Mouse (Mus musculus) embryonic facial prominence, embryonic 11.5 days (tissue): ENCODE results near the gene Tdrd1. TPM values are rescaled to one million over a fixed set of nuclear protein-coding genes. Genes with fewer than 3 reads are reported as not detected.
"Not testable (repeated sequence)": the region's sequence is repeated elsewhere in the genome, so short reads cannot be mapped to it uniquely, and the experiment has no call there.

ENCODE experiments used
- ATAC-seq: fragments of 200-750 bp; cut with Nextera tagmentation; replicated peaks from 2 replicates; pipeline ENCODE4 v1.8.0; 2017; ENCODE audit warnings: low read depth; ENCODE audit not compliant: insufficient number of reproducible peaks, low FRiP score, low TSS enrichment
- DNase-seq: peaks from one replicate; pipeline ENCODE4 v3.0.0-alpha.2; 2015; ENCODE audit warnings: low spot score
- H3K27ac ChIP-seq: fragments of 300-500 bp; sonication (generic); replicated peaks from 2 replicates; pipeline ENCODE4 v1.5.1; 2014; ENCODE audit warnings: mild to moderate bottlenecking, low read depth, low read length, control low read depth
- H3K27me3 ChIP-seq: fragments of 300-500 bp; sonication (generic); 2 replicates; pipeline ENCODE4 v1.6.1; 2014; ENCODE audit warnings: mild to moderate bottlenecking, low read length, moderate library complexity, mixed read lengths; ENCODE audit not compliant: control insufficient read depth, insufficient read depth
- H3K36me3 ChIP-seq: fragments of 300-500 bp; sonication (generic); replicated peaks from 2 replicates; pipeline ENCODE4 v1.6.1; 2014; ENCODE audit warnings: low read depth, mild to moderate bottlenecking, low read length, moderate library complexity, mixed read lengths; ENCODE audit not compliant: control insufficient read depth, insufficient read depth
- H3K4me1 ChIP-seq: fragments of 300-500 bp; sonication (generic); 2 replicates; pipeline ENCODE4 v1.6.1; 2014; ENCODE audit warnings: low read length, mixed read lengths; ENCODE audit not compliant: control insufficient read depth, insufficient read depth
- H3K4me2 ChIP-seq: fragments of 300-500 bp; sonication (generic); 2 replicates; pipeline ENCODE4 v1.6.1; 2014; ENCODE audit warnings: low read depth, mild to moderate bottlenecking, control low read depth, low read length, moderate library complexity
- H3K4me3 ChIP-seq: fragments of 300-500 bp; sonication (generic); 2 replicates; pipeline ENCODE4 v1.5.1; 2014; ENCODE audit warnings: low read depth, low read length, control low read depth
- H3K9ac ChIP-seq: fragments of 300-500 bp; sonication (generic); replicated peaks from 2 replicates; pipeline ENCODE4 v1.6.1; 2014; ENCODE audit warnings: mild to moderate bottlenecking, control low read depth, low read length
- H3K9me3 ChIP-seq: fragments of 300-500 bp; sonication (generic); replicated peaks from 2 replicates; pipeline ENCODE4 v1.6.1; 2016; ENCODE audit warnings: mild to moderate bottlenecking, low read length, inconsistent platforms, mixed read lengths; ENCODE audit not compliant: control insufficient read depth
- WGBS: fragments of 180-500 bp; shearing (Covaris S2); extraction: QIAGEN DNeasy Blood & Tissue Kit; methylation state at CpG from one replicate; pipeline ENCODE4 v1.1.7; 2014; 5-methylcytosine and 5-hydroxymethylcytosine counted together
- polyA plus RNA-seq: library from polyadenylated mRNA; unstranded; fragments of >200 nt; fragmentation: Nextera tagmentation; extraction: Ambion mirVana; gene quantifications from 2 replicates; pipeline ENCODE4 v1.2.1, GENCODE M21; 2014

Gene Tdrd1
- 0.93 and 0.98 TPM in 2 replicates for polyA plus RNA-seq

- no peak within 1 kb of the TSS for H3K27ac ChIP-seq
- WGBS = 58% methylated on average over 44 of the region's 44 CpGs
- no peak within 1 kb of the TSS for H3K4me3 ChIP-seq
- peak within 1 kb of the TSS; percentile 23; the same call in 1 of the 2 replicates for H3K4me2 ChIP-seq
- H3K36me3 ChIP-seq = no peaks in the 10 kb centered on the region
- no peaks in the 10 kb centered on the region for H3K9me3 ChIP-seq
- DNase-seq (peak; percentile 21), ATAC-seq (no peak)
- no peaks in the 10 kb centered on the region for H3K27me3 ChIP-seq
- no peak within 1 kb of the TSS for H3K9ac ChIP-seq
- H3K4me1 ChIP-seq = no peaks in the 10 kb centered on the region
Observed at GRCm38 (mm10) chr19:56826047-56826631, at the start of gene Tdrd1. Tdrd1 (plus strand) TSS chr19:56826209.

- WGBS = 39% methylated on average over 16 of the region's 16 CpGs
Observed at GRCm38 (mm10) chr19:56776719-56777382, 49.2 kb upstream of the Tdrd1 start.

DNA sequence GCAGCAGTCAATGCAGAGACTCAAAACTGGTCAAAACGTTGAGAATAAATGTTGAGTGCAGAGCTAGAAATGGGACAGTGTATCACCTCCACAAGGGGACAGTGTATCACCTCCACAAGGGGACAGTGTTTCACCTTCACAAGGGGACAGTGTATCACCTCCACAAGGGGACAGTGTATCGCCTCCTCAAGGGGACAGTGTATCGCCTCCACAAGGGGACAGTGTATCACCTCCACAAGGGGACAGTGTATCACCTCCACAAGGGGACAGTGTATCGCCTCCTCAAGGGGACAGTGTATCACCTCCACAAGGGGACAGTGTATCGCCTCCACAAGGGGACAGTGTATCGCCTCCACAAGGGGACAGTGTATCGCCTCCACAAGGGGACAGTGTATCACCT is 47.5 kb upstream of the Tdrd1 start:
- H3K27ac ChIP-seq, H3K9ac ChIP-seq, ATAC-seq, H3K4me1 ChIP-seq, H3K36me3 ChIP-seq, H3K27me3 ChIP-seq, DNase-seq, H3K9me3 ChIP-seq, H3K4me3 ChIP-seq, H3K4me2 ChIP-seq: not testable (repeated sequence)
- 86% methylated on average over 7 of the region's 7 CpGs for WGBS

More at GRCm38 (mm10) chr19:56776719-56777382, 49.2 kb upstream of the Tdrd1 start:
- H3K27ac ChIP-seq = no peak overlapping the region
- no peaks in the 10 kb centered on the region for H3K9me3 ChIP-seq
- H3K36me3 ChIP-seq = no peaks in the 10 kb centered on the region
- peak overlapping the region; percentile 21; the same call in 1 of the 2 replicates for H3K4me2 ChIP-seq
- DNase-seq (peak; percentile 63), ATAC-seq (peak; percentile 56; the same call in 1 of the 2 replicates)
- 0 out of 2 replicates have a peak, but pooled peaks cover 2% of the 10 kb centered on the region for H3K4me1 ChIP-seq
- H3K4me3 ChIP-seq = no peak overlapping the region
- 0 out of 2 replicates have a peak, but pooled peaks cover 4% of the 10 kb centered on the region for H3K27me3 ChIP-seq
- no peak overlapping the region for H3K9ac ChIP-seq

DNA sequence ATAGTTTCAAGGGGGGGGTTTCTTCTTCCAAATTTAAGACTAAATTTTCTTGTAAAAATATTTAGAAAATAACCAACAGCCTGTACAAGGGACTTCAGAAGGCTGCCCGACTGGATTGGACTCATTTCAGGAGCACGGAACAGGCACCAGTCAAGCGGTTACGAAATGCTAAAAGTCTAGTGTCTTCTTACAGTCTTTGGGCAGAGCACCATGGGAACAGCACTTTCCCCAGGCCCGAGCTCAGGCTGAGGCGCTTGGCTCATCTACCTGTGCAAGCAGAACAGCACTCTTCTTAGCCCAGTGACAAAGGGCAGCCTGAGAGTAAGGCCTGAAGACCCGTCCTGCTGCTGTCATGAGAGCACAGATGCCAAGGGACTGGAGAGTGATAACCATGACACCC is 38.1 kb upstream of the Tdrd1 start:
- Histone ChIP-seq H3K4me2 (no peak overlapping the region), H3K36me3 (no peaks in the 10 kb centered on the region; the same call in none of the 2 replicates), H3K4me3 (no peak overlapping the region), H3K9ac (no peak overlapping the region), H3K27me3 (no peaks in the 10 kb centered on the region), H3K4me1 (no peaks in the 10 kb centered on the region), H3K9me3 (no peaks in the 10 kb centered on the region), H3K27ac (no peak overlapping the region)
- 91% methylated on average over 7 of the region's 7 CpGs for WGBS
- ATAC-seq (no peak), DNase-seq (no peak)

GRCm38 (mm10) chr19:56788952-56789351 is 37.1 kb upstream of the Tdrd1 start:
- Histone ChIP-seq H3K9me3 (no peaks in the 10 kb centered on the region), H3K36me3 (no peaks in the 10 kb centered on the region; the same call in none of the 2 replicates), H3K4me2 (no peak overlapping the region), H3K27ac (no peak overlapping the region), H3K9ac (no peak overlapping the region), H3K4me1 (no peaks in the 10 kb centered on the region), H3K27me3 (no peaks in the 10 kb centered on the region), H3K4me3 (no peak overlapping the region)
- no peak for ATAC-seq
- DNase-seq = no peak
- 91% methylated on average over 5 of the region's 5 CpGs for WGBS

DNA sequence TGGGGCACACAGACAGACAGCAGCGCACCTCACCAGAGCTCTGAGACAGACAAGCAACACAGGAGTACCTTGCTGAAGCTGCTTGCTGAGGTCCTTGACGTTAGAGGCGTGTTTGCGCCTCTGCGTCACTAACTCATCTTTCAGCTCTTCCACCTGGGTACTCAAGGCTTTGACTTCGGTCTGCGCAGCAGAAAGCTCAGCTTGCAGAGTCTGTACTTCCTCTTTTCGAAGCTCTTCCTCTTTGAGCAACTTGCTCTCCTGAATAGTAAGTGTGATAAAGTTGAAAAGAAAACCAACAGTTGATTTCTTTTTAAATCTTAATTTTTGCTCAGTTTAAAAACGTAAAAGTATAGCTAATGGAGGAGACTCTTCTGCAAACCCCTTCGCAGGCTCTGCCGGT is 28.6 kb upstream of the Tdrd1 start:
- WGBS = 95% methylated on average over 11 of the region's 11 CpGs
- peaks cover 4% of the 10 kb centered on the region for H3K36me3 ChIP-seq
- H3K9ac ChIP-seq = no peak overlapping the region
- no peaks in the 10 kb centered on the region for H3K9me3 ChIP-seq
- no peaks in the 10 kb centered on the region for H3K27me3 ChIP-seq
- H3K4me1 ChIP-seq = no peaks in the 10 kb centered on the region
- DNase-seq (no peak), ATAC-seq (no peak)
- H3K4me2 ChIP-seq = no peak overlapping the region
- no peak overlapping the region for H3K4me3 ChIP-seq
- H3K27ac ChIP-seq = no peak overlapping the region

GRCm38 (mm10) chr19:56800226-56800625 is 25.8 kb upstream of the Tdrd1 start:
- Histone ChIP-seq H3K27me3 (no peaks in the 10 kb centered on the region), H3K36me3 (peaks cover 4% of the 10 kb centered on the region; the same call in 1 of the 2 replicates), H3K27ac (no peak overlapping the region), H3K4me1 (no peaks in the 10 kb centered on the region), H3K4me3 (no peak overlapping the region), H3K9ac (no peak overlapping the region), H3K9me3 (no peaks in the 10 kb centered on the region), H3K4me2 (no peak overlapping the region)
- DNase-seq (no peak), ATAC-seq (no peak)
- WGBS = 77% methylated on average over 8 of the region's 8 CpGs
